In genomic region chr2:18617520-18617919, GRCm38 (mm10) we compare ENCODE assay signal across 27 mouse cellular contexts. TPM values are rescaled to one million over a fixed set of nuclear protein-coding genes. Genes with fewer than 3 reads are reported as not detected.
A peak's percentile ranks its signal among the peaks of the same experiment; 100 is the strongest.
DNase-seq lines count a peak whose midpoint lies in the region; ATAC-seq and TF ChIP-seq lines count a peak whose summit lies in the region.
"Had no signal": no experiment of that assay in that cellular context is flagged by ENCODE, and none has a peak within 500 bp of the region (broad histone marks: within the 10 kb centered on the region; RNA-seq: fewer than 3 reads in every experiment).

No protein-coding gene starts in this region.

- no peaks in the 10 kb centered on the region for H3K9me3 ChIP-seq in heart, embryonic 12.5 days (replicated peaks)
- no peaks in the 10 kb centered on the region for H3K9me3 ChIP-seq in kidney, embryonic 14.5 days (ENCODE audit: control insufficient read depth, low read length)
- H3K9me3 ChIP-seq in midbrain, embryonic 11.5 days (ENCODE audit: control insufficient read depth, low read length), result no peaks in the 10 kb centered on the region
- no peaks in the 10 kb centered on the region for H3K9me3 ChIP-seq in midbrain, embryonic 14.5 days (ENCODE audit: control insufficient read depth, low read length)
- no peaks in the 10 kb centered on the region for H3K9me3 ChIP-seq in neural tube, embryonic 13.5 days
- H3K9me3 ChIP-seq: heart, embryonic 15.5 days; intestine, embryonic 15.5 days; limb, embryonic 10.5 days; liver, embryonic 15.5 days had no signal

- WGBS in heart, embryonic 12.5 days, result 12% methylated on average over 5 of the region's 5 CpGs
- WGBS in heart, adult 2 months, result 30% methylated on average over 5 of the region's 5 CpGs
- 18% methylated on average over 5 of the region's 5 CpGs for WGBS in kidney, embryonic 14.5 days
- 23% methylated on average over 5 of the region's 5 CpGs for WGBS in midbrain, embryonic 11.5 days
- WGBS in midbrain, embryonic 14.5 days, result 30% methylated on average over 5 of the region's 5 CpGs
- WGBS in neural tube, embryonic 13.5 days, result 18% methylated on average over 5 of the region's 5 CpGs

- TF ChIP-seq CTCF in heart, adult 2 months (IDR thresholded peaks at IDR 0.05), result no peak

- TF ChIP-seq EP300 in heart, adult 2 months (IDR thresholded peaks at IDR 0.05; ENCODE audit: insufficient read depth, low read depth, low read length), result no peak

- intact Hi-C loops in heart, adult 2 months (cut with DNase I), result no loop called here

- H3K79me2 ChIP-seq in heart, adult 2 months (replicated peaks; ENCODE audit: control insufficient read depth, insufficient read depth, low read length), result no peaks in the 10 kb centered on the region

- no peak for ATAC-seq in heart, embryonic 12.5 days (ENCODE audit: insufficient number of reproducible peaks, low FRiP score)
- ATAC-seq in kidney, embryonic 14.5 days (ENCODE audit: low FRiP score, low TSS enrichment), result peak; percentile 79; the same call in 1 of the 2 replicates
- ATAC-seq in midbrain, embryonic 11.5 days (ENCODE audit: low FRiP score), result no peak
- ATAC-seq in midbrain, embryonic 14.5 days (ENCODE audit: low FRiP score, low TSS enrichment), result no peak
- ATAC-seq in neural tube, embryonic 13.5 days (ENCODE audit: low read depth), result no peak
- ATAC-seq: forebrain, embryonic 14.5 days; intestine, embryonic 15.5 days; lung, postnatal 0 days had no signal

- DNase-seq in heart, adult 2 months, result no peak
- DNase-seq in kidney, adult 8-10 months, result no peak
- peak; percentile 76 for DNase-seq in midbrain, embryonic 11.5 days (ENCODE audit: low spot score, missing footprints)
- no peak for DNase-seq in midbrain, embryonic 14.5 days
- DNase-seq in urinary bladder, postnatal 36 days (ENCODE audit: low spot score in 2 of 2), result no peak
- DNase-seq: adrenal gland, adult 2 months; B cell, adult 2 months; cerebellum, adult 11 months; cerebellum, adult 9-11 months; gastrocnemius, postnatal 14 days; heart, adult 18-20 months; heart, postnatal 4 days; liver; retina, postnatal 1 day; right cerebral cortex, postnatal 25 days; spleen, adult 18-20 months had no signal

- H3K9ac ChIP-seq in heart, embryonic 12.5 days, result no peak overlapping the region
- H3K9ac ChIP-seq in heart, adult 2 months (ENCODE audit: low read depth, low read length), result no peak overlapping the region
- H3K9ac ChIP-seq in kidney, embryonic 14.5 days (ENCODE audit: low read depth, low read length), result no peak overlapping the region
- no peak overlapping the region for H3K9ac ChIP-seq in midbrain, embryonic 11.5 days (ENCODE audit: low read length)
- no peak overlapping the region for H3K9ac ChIP-seq in midbrain, embryonic 14.5 days (replicated peaks; ENCODE audit: low read length)
- H3K9ac ChIP-seq in neural tube, embryonic 13.5 days, result no peak overlapping the region
- H3K9ac ChIP-seq: heart, embryonic 15.5 days; intestine, embryonic 15.5 days; liver, embryonic 15.5 days had no signal

- H3K27ac ChIP-seq in heart, embryonic 12.5 days (ENCODE audit: poor library complexity, severe bottlenecking), result no peak overlapping the region
- no peak overlapping the region for H3K27ac ChIP-seq in heart, adult 2 months
- no peak overlapping the region for H3K27ac ChIP-seq in kidney, embryonic 14.5 days (ENCODE audit: low read depth, low read length)
- H3K27ac ChIP-seq in midbrain, embryonic 11.5 days (ENCODE audit: low read depth, low read length), result no peak overlapping the region
- no peak overlapping the region for H3K27ac ChIP-seq in midbrain, embryonic 14.5 days (replicated peaks; ENCODE audit: low read depth, low read length)
- no peak overlapping the region for H3K27ac ChIP-seq in neural tube, embryonic 13.5 days (replicated peaks)
- H3K27ac ChIP-seq: heart, embryonic 15.5 days; intestine, embryonic 15.5 days; layer of hippocampus, adult 2 months; limb, embryonic 10.5 days; liver, embryonic 15.5 days had no signal

- no peaks in the 10 kb centered on the region for H3K36me3 ChIP-seq in heart, embryonic 12.5 days
- no peaks in the 10 kb centered on the region for H3K36me3 ChIP-seq in heart, adult 2 months (ENCODE audit: control insufficient read depth, insufficient read depth, low read length)
- H3K36me3 ChIP-seq in kidney, embryonic 14.5 days (ENCODE audit: control insufficient read depth, insufficient read depth, low read length), result no peaks in the 10 kb centered on the region
- H3K36me3 ChIP-seq in midbrain, embryonic 11.5 days (ENCODE audit: control insufficient read depth, insufficient read depth, low read length), result no peaks in the 10 kb centered on the region
- no peaks in the 10 kb centered on the region for H3K36me3 ChIP-seq in midbrain, embryonic 14.5 days (ENCODE audit: control insufficient read depth, insufficient read depth, low read length)
- no peaks in the 10 kb centered on the region for H3K36me3 ChIP-seq in neural tube, embryonic 13.5 days
- H3K36me3 ChIP-seq: heart, embryonic 15.5 days; intestine, embryonic 15.5 days; limb, embryonic 10.5 days; liver, embryonic 15.5 days had no signal

- H3K4me3 ChIP-seq in heart, embryonic 12.5 days, result no peak overlapping the region
- no peak overlapping the region for H3K4me3 ChIP-seq in heart, adult 2 months
- no peak overlapping the region for H3K4me3 ChIP-seq in kidney, embryonic 14.5 days (ENCODE audit: low read length)
- H3K4me3 ChIP-seq in midbrain, embryonic 11.5 days (ENCODE audit: low read depth, low read length), result no peak overlapping the region
- H3K4me3 ChIP-seq in midbrain, embryonic 14.5 days (replicated peaks; ENCODE audit: low read depth, low read length), result no peak overlapping the region
- no peak overlapping the region for H3K4me3 ChIP-seq in neural tube, embryonic 13.5 days
- H3K4me3 ChIP-seq: heart, embryonic 15.5 days; intestine, embryonic 15.5 days; layer of hippocampus, adult 2 months; limb, embryonic 10.5 days; liver, embryonic 15.5 days had no signal

- TF ChIP-seq POLR2A in heart, adult 2 months (IDR thresholded peaks at IDR 0.05; ENCODE audit: insufficient read depth, low read depth, low read length), result no peak

- H3K4me2 ChIP-seq in heart, embryonic 12.5 days, result 0 out of 2 replicates have a peak overlapping the region, but pooled peaks have one; percentile 3
- peak overlapping the region; percentile 6; the same call in 1 of the 2 replicates for H3K4me2 ChIP-seq in kidney, embryonic 14.5 days (replicated peaks; ENCODE audit: low read depth, low read length)
- H3K4me2 ChIP-seq in midbrain, embryonic 11.5 days, result no peak overlapping the region
- no peak overlapping the region for H3K4me2 ChIP-seq in midbrain, embryonic 14.5 days (ENCODE audit: low read length)
- H3K4me2 ChIP-seq in neural tube, embryonic 13.5 days, result peak overlapping the region; percentile 29
- H3K4me2 ChIP-seq: heart, embryonic 15.5 days; intestine, embryonic 15.5 days; liver, embryonic 15.5 days had no signal

- no peaks in the 10 kb centered on the region for H3K4me1 ChIP-seq in heart, embryonic 12.5 days (replicated peaks)
- no peaks in the 10 kb centered on the region for H3K4me1 ChIP-seq in heart, adult 2 months (ENCODE audit: control insufficient read depth, insufficient read depth, low read length)
- 0 out of 2 replicates have a peak, but pooled peaks cover 4% of the 10 kb centered on the region for H3K4me1 ChIP-seq in kidney, embryonic 14.5 days (ENCODE audit: control insufficient read depth, insufficient read depth, low read length)
- H3K4me1 ChIP-seq in midbrain, embryonic 11.5 days (ENCODE audit: control insufficient read depth, insufficient read depth, low read length), result no peaks in the 10 kb centered on the region
- H3K4me1 ChIP-seq in midbrain, embryonic 14.5 days (ENCODE audit: control insufficient read depth, insufficient read depth, low read length), result no peaks in the 10 kb centered on the region
- no peaks in the 10 kb centered on the region; the same call in 1 of the 2 replicates for H3K4me1 ChIP-seq in neural tube, embryonic 13.5 days (replicated peaks)
- H3K4me1 ChIP-seq: heart, embryonic 15.5 days; intestine, embryonic 15.5 days; liver, embryonic 15.5 days had no signal

- peaks cover 34% of the 10 kb centered on the region for H3K27me3 ChIP-seq in heart, embryonic 12.5 days (replicated peaks)
- no peaks in the 10 kb centered on the region for H3K27me3 ChIP-seq in heart, adult 2 months (ENCODE audit: control insufficient read depth, insufficient read depth, low read length)
- H3K27me3 ChIP-seq in kidney, embryonic 14.5 days (ENCODE audit: control insufficient read depth, insufficient read depth, low read length), result peaks cover 4% of the 10 kb centered on the region; the same call in 1 of the 2 replicates
- peaks cover 2% of the 10 kb centered on the region; the same call in 1 of the 2 replicates for H3K27me3 ChIP-seq in midbrain, embryonic 11.5 days (ENCODE audit: control insufficient read depth, insufficient read depth, low read length)
- no peaks in the 10 kb centered on the region for H3K27me3 ChIP-seq in midbrain, embryonic 14.5 days (ENCODE audit: control insufficient read depth, insufficient read depth, low read length)
- H3K27me3 ChIP-seq in neural tube, embryonic 13.5 days, result peaks cover 6% of the 10 kb centered on the region
- H3K27me3 ChIP-seq: CH12.LX; intestine, embryonic 15.5 days had no signal

RNA-seq across cellular contexts. Expression of gene Commd3, which starts 54.7 kb away (rescaled TPM):
- 144 and 153 TPM in 2 replicates for polyA plus RNA-seq in heart, embryonic 12.5 days (2016; fragmentation: Nextera tagmentation; extraction: Ambion mirVana)
- 100 to 1,000 TPM in 1 of 2 experiments, 10 to 100 TPM in 1; 95.0 to 102 TPM for total RNA-seq in heart, adult 2 months (2021)
- polyA plus RNA-seq in heart, adult 2 months (2012; rRNA removed), result 53.1 and 87.5 TPM in 2 replicates
- 215 and 264 TPM in 2 replicates for polyA plus RNA-seq in kidney, embryonic 14.5 days (2014; fragmentation: Nextera tagmentation; extraction: Ambion mirVana)
- polyA plus RNA-seq in midbrain, embryonic 11.5 days (2014; fragmentation: Nextera tagmentation; extraction: Ambion mirVana), result 119 and 122 TPM in 2 replicates
- 202 and 219 TPM in 2 replicates for polyA plus RNA-seq in midbrain, embryonic 14.5 days (2014; fragmentation: Nextera tagmentation; extraction: Ambion mirVana)
- 210 and 220 TPM in 2 replicates for polyA plus RNA-seq in neural tube, embryonic 13.5 days (2015; fragmentation: Nextera tagmentation; extraction: Ambion mirVana)

RNA-seq across cellular contexts. Expression of gene Bmi1, which starts 59.3 kb away (rescaled TPM):
- polyA plus RNA-seq in heart, embryonic 12.5 days (2016; fragmentation: Nextera tagmentation; extraction: Ambion mirVana), result 15.6 and 17.9 TPM in 2 replicates
- 10 to 100 TPM; 59.2 to 70.6 TPM for total RNA-seq in heart, adult 2 months (2021)
- polyA plus RNA-seq in heart, adult 2 months (2012; rRNA removed), result 22.3 and 54.4 TPM in 2 replicates
- polyA plus RNA-seq in kidney, embryonic 14.5 days (2014; fragmentation: Nextera tagmentation; extraction: Ambion mirVana), result 34.7 and 44.1 TPM in 2 replicates
- polyA plus RNA-seq in midbrain, embryonic 11.5 days (2014; fragmentation: Nextera tagmentation; extraction: Ambion mirVana), result 42.8 and 46.4 TPM in 2 replicates
- 34.1 and 43.6 TPM in 2 replicates for polyA plus RNA-seq in midbrain, embryonic 14.5 days (2014; fragmentation: Nextera tagmentation; extraction: Ambion mirVana)
- polyA plus RNA-seq in neural tube, embryonic 13.5 days (2015; fragmentation: Nextera tagmentation; extraction: Ambion mirVana), result 34.2 and 40.7 TPM in 2 replicates

Comparison
In these comparisons a context has a peak if more than half of its experiments do, and no peak if none do; other contexts are left out.
1. H3K4me2 ChIP-seq: peak in heart, embryonic 12.5 days (single experiment), kidney, embryonic 14.5 days (single experiment) and neural tube, embryonic 13.5 days (single experiment); none in midbrain, embryonic 11.5 days (single experiment) and midbrain, embryonic 14.5 days (single experiment).